Mouse (Mus musculus) liver, embryonic 14.5 days (tissue): Measurements from ENCODE around the gene 2410004P03Rik. TPM values are rescaled to one million over a fixed set of nuclear protein-coding genes. Genes with fewer than 3 reads are reported as not detected.
A peak's percentile ranks its signal among the peaks of the same experiment; 100 is the strongest.

Experiments used
- ATAC-seq: fragments of 200-750 bp; cut with Nextera tagmentation; 2 replicates; pipeline ENCODE4 v1.8.0; 2017; ENCODE audit warnings: moderate number of reproducible peaks, mild to moderate bottlenecking, moderate library complexity; ENCODE audit not compliant: insufficient read depth
- DNase-seq, 3 experiments: peaks; one replicate each; pipeline ENCODE4 v3.0.0-alpha.2; 2012 to 2013; ENCODE audit warnings: low read depth in 3 of 3, low spot score in 3 of 3
- H3K27ac ChIP-seq: fragments of 300-500 bp; sonication (generic); 2 replicates; pipeline ENCODE4 v1.5.1; 2014; ENCODE audit warnings: moderate library complexity, mild to moderate bottlenecking, control low read depth, inconsistent platforms
- H3K27me3 ChIP-seq: fragments of 300-500 bp; sonication (generic); 2 replicates; pipeline ENCODE4 v1.6.1; 2014; ENCODE audit warnings: mild to moderate bottlenecking, low read length, moderate library complexity; ENCODE audit not compliant: control insufficient read depth, insufficient read depth
- H3K36me3 ChIP-seq: fragments of 300-500 bp; sonication (generic); replicated peaks from 2 replicates; pipeline ENCODE4 v1.6.1; 2014; ENCODE audit warnings: low read depth; ENCODE audit not compliant: control insufficient read depth, insufficient read depth
- H3K4me1 ChIP-seq, 2 experiments: fragments of 200-500 bp in 1 of 2; fragments of 300-500 bp in 1 of 2; sonication (generic) in 1 of 2; replicated peaks; 2 replicates each; pipeline ENCODE4 v1.6.1; 2012 to 2014; ENCODE audit warnings: antibody characterized with exemption in 1 of 2, inconsistent platforms in 1 of 2, low read length in 1 of 2; ENCODE audit not compliant: control insufficient read depth in 2 of 2, insufficient read depth in 2 of 2
- H3K4me2 ChIP-seq: fragments of 300-500 bp; sonication (generic); 2 replicates; pipeline ENCODE4 v1.6.1; 2014; ENCODE audit warnings: low read depth, mild to moderate bottlenecking, control low read depth, moderate library complexity
- H3K4me3 ChIP-seq, 2 experiments: fragments of 200-500 bp in 1 of 2; fragments of 300-500 bp in 1 of 2; sonication (generic) in 1 of 2; 2 replicates each; pipeline ENCODE4 v1.5.1; 2012 to 2014; ENCODE audit warnings: low read depth in 2 of 2, low read length in 2 of 2, mild to moderate bottlenecking in 2 of 2, control low read depth in 1 of 2, inconsistent platforms in 1 of 2, moderate library complexity in 1 of 2; ENCODE audit not compliant: insufficient read depth in 1 of 2
- H3K9ac ChIP-seq: fragments of 300-500 bp; sonication (generic); replicated peaks from 2 replicates; pipeline ENCODE4 v1.6.1; 2014; ENCODE audit warnings: mild to moderate bottlenecking, control low read depth, moderate library complexity
- H3K9me3 ChIP-seq: fragments of 300-500 bp; sonication (generic); 2 replicates; pipeline ENCODE4 v1.6.1; 2016; ENCODE audit warnings: low read length, mixed read lengths; ENCODE audit not compliant: control insufficient read depth
- CTCF ChIP-seq: IDR thresholded peaks from 2 replicates; pipeline ENCODE4 v1.5.1; 2016; ENCODE audit warnings: antibody characterized with exemption, low read depth, control low read depth
- EP300 ChIP-seq: IDR thresholded peaks from 2 replicates; pipeline ENCODE4 v1.6.1; 2016; ENCODE audit warnings: antibody characterized with exemption, low read depth
- WGBS: fragments of 180-500 bp; shearing (Covaris S2); extraction: QIAGEN DNeasy Blood & Tissue Kit; methylation state at CpG from one replicate; pipeline ENCODE4 v1.1.7; 2014; ENCODE audit not compliant: insufficient replicate concordance; 5-methylcytosine and 5-hydroxymethylcytosine counted together
- polyA plus RNA-seq, 2 experiments: library from polyadenylated mRNA; depleted of rRNA in 1 of 2; stranded (reverse) in 1 of 2; unstranded in 1 of 2; fragments of >200 nt; fragmentation: Nextera tagmentation in 1 of 2; extraction: Ambion mirVana in 1 of 2; gene quantifications; 2 replicates each; pipeline versions ENCODE4 v1.2.1 to v1.2.3; 2012 to 2014

The 2410004P03Rik gene
- polyA plus RNA-seq, 2 experiments = 0.02 to 0.03 TPM

- peak overlapping the region; percentile 68 for H3K9ac ChIP-seq
- no peaks in the 10 kb centered on the region for H3K9me3 ChIP-seq
- no peaks in the 10 kb centered on the region for H3K36me3 ChIP-seq
- peak overlapping the region; percentile 82 for H3K4me2 ChIP-seq
- TF ChIP-seq EP300 (no peak), CTCF (no peak)
- 8% methylated on average over 10 of the region's 10 CpGs for WGBS
- no peak overlapping the region for H3K27ac ChIP-seq
- ATAC-seq (no peak), DNase-seq (no peak)
- H3K4me3 ChIP-seq = peak overlapping the region; percentile 60 to 71
- peaks cover 12 to 28% of the 10 kb centered on the region in 2 experiments for H3K4me1 ChIP-seq
- H3K27me3 ChIP-seq = peaks cover 4% of the 10 kb centered on the region
Measured at GRCm38 (mm10) chr12:16999146-16999545, 12.4 kb downstream of the 2410004P03Rik start.

GRCm38 (mm10) chr12:16996886-16997462 is 14.6 kb downstream of the 2410004P03Rik start:
- no peak overlapping the region for H3K9ac ChIP-seq
- DNase-seq (no peak), ATAC-seq (no peak)
- H3K27ac ChIP-seq = no peak overlapping the region
- H3K27me3 ChIP-seq = peaks cover 4% of the 10 kb centered on the region
- H3K4me3 ChIP-seq = no peak overlapping the region
- 75% methylated on average over 5 of the region's 5 CpGs for WGBS
- H3K4me1 ChIP-seq = peaks cover 12 to 25% of the 10 kb centered on the region in 2 experiments
- no peaks in the 10 kb centered on the region for H3K36me3 ChIP-seq
- TF ChIP-seq CTCF = no peak
- TF ChIP-seq EP300 = no peak
- no peaks in the 10 kb centered on the region for H3K9me3 ChIP-seq
- no peak overlapping the region for H3K4me2 ChIP-seq

GRCm38 (mm10) chr12:16996281-16996680 is 15.2 kb downstream of the 2410004P03Rik start:
- Histone ChIP-seq H3K36me3 (no peaks in the 10 kb centered on the region), H3K4me1 (peaks cover 12 to 22% of the 10 kb centered on the region in 2 experiments), H3K27ac (no peak overlapping the region), H3K4me2 (no peak overlapping the region), H3K4me3 (no peak overlapping the region), H3K27me3 (peaks cover 4% of the 10 kb centered on the region), H3K9me3 (no peaks in the 10 kb centered on the region), H3K9ac (no peak overlapping the region)
- 71% methylated on average over 5 of the region's 5 CpGs for WGBS
- TF ChIP-seq EP300 = no peak
- TF ChIP-seq CTCF = no peak
- DNase-seq = no peak
- no peak for ATAC-seq

GRCm38 (mm10) chr12:16994291-16994690 is 17.2 kb downstream of the 2410004P03Rik start:
- H3K4me3 ChIP-seq = no peak overlapping the region

GRCm38 (mm10) chr12:16992355-16992754 is 19.2 kb downstream of the 2410004P03Rik start:
- H3K4me1 ChIP-seq = 0 out of 4 replicates have a peak, but pooled peaks cover 0 to 3% of the 10 kb centered on the region in 2 experiments
- no peak overlapping the region for H3K9ac ChIP-seq
- no peak overlapping the region for H3K4me2 ChIP-seq
- H3K27me3 ChIP-seq = no peaks in the 10 kb centered on the region
- TF ChIP-seq CTCF (no peak), EP300 (no peak)
- H3K4me3 ChIP-seq = no peak overlapping the region
- 85% methylated on average over 2 of the region's 2 CpGs for WGBS
- no peaks in the 10 kb centered on the region for H3K9me3 ChIP-seq
- no peaks in the 10 kb centered on the region for H3K36me3 ChIP-seq
- ATAC-seq = no peak
- no peak overlapping the region for H3K27ac ChIP-seq
- no peak for DNase-seq

More at GRCm38 (mm10) chr12:16994291-16994690, 17.2 kb downstream of the 2410004P03Rik start:
- no peak overlapping the region for H3K27ac ChIP-seq
- H3K4me1 ChIP-seq = peaks cover 3 to 10% of the 10 kb centered on the region in 2 experiments; a peak in 3 of 4 replicates
- WGBS = 71% methylated on average over 2 of the region's 2 CpGs
- TF ChIP-seq CTCF = no peak
- TF ChIP-seq EP300 = no peak
- no peak for DNase-seq
- H3K27me3 ChIP-seq = peaks cover 4% of the 10 kb centered on the region
- no peak overlapping the region for H3K9ac ChIP-seq
- H3K36me3 ChIP-seq = no peaks in the 10 kb centered on the region
- no peak overlapping the region for H3K4me2 ChIP-seq
- ATAC-seq = no peak
- H3K9me3 ChIP-seq = no peaks in the 10 kb centered on the region
